Mouse (Mus musculus) stomach, embryonic 14.5 days (tissue): ENCODE data around the gene Dab1. TPM values are rescaled to one million over a fixed set of nuclear protein-coding genes. Genes with fewer than 3 reads are reported as not detected.

Experiments used
- ATAC-seq: fragments of 200-750 bp; cut with Nextera tagmentation; 2 replicates; pipeline ENCODE4 v1.8.0; 2017; ENCODE audit warnings: low read depth, moderate TSS enrichment; ENCODE audit not compliant: insufficient number of reproducible peaks, insufficient read depth, low FRiP score
- H3K27ac ChIP-seq: fragments of 300-500 bp; sonication (generic); 2 replicates; pipeline ENCODE4 v1.5.1; 2014; ENCODE audit warnings: mild to moderate bottlenecking, low read length, moderate library complexity, mixed read lengths
- H3K27me3 ChIP-seq: fragments of 300-500 bp; sonication (generic); 2 replicates; pipeline ENCODE4 v1.6.1; 2014; ENCODE audit warnings: low read length, control low read depth, mixed read lengths; ENCODE audit not compliant: control insufficient read depth, insufficient read depth
- H3K36me3 ChIP-seq: fragments of 300-500 bp; sonication (generic); 2 replicates; pipeline ENCODE4 v1.6.1; 2014; ENCODE audit warnings: mild to moderate bottlenecking, control low read depth, low read length, moderate library complexity, mixed read lengths; ENCODE audit not compliant: control insufficient read depth, insufficient read depth
- H3K4me1 ChIP-seq: fragments of 300-500 bp; sonication (generic); 2 replicates; pipeline ENCODE4 v1.6.1; 2014; ENCODE audit warnings: low read length, control low read depth, mixed read lengths; ENCODE audit not compliant: control insufficient read depth, insufficient read depth
- H3K4me2 ChIP-seq: fragments of 300-500 bp; sonication (generic); replicated peaks from 2 replicates; pipeline ENCODE4 v1.6.1; 2014; ENCODE audit warnings: low read depth, low read length, control low read depth
- H3K4me3 ChIP-seq: fragments of 300-500 bp; sonication (generic); 2 replicates; pipeline ENCODE4 v1.5.1; 2014; ENCODE audit warnings: low read depth, low read length, control low read depth
- H3K9ac ChIP-seq: fragments of 300-500 bp; sonication (generic); replicated peaks from 2 replicates; pipeline ENCODE4 v1.6.1; 2014; ENCODE audit warnings: low read depth, mild to moderate bottlenecking, control low read depth, low read length, moderate library complexity, mixed read lengths
- H3K9me3 ChIP-seq: fragments of 300-500 bp; sonication (generic); 2 replicates; pipeline ENCODE4 v1.6.1; 2016; ENCODE audit warnings: low read depth, low read length, control low read depth; ENCODE audit not compliant: control insufficient read depth
- WGBS: fragments of 180-500 bp; shearing (Covaris S2); extraction: QIAGEN DNeasy Blood & Tissue Kit; methylation state at CpG from one replicate; pipeline ENCODE4 v1.1.7; 2014; 5-methylcytosine and 5-hydroxymethylcytosine counted together
- polyA plus RNA-seq: library from polyadenylated mRNA; unstranded; fragments of >200 nt; fragmentation: Nextera tagmentation; extraction: Ambion mirVana; gene quantifications from 2 replicates; pipeline ENCODE4 v1.2.1, GENCODE M21; 2014

Gene Dab1
- polyA plus RNA-seq, 1 experiment from 2014 or later = 8.5 TPM

DNA sequence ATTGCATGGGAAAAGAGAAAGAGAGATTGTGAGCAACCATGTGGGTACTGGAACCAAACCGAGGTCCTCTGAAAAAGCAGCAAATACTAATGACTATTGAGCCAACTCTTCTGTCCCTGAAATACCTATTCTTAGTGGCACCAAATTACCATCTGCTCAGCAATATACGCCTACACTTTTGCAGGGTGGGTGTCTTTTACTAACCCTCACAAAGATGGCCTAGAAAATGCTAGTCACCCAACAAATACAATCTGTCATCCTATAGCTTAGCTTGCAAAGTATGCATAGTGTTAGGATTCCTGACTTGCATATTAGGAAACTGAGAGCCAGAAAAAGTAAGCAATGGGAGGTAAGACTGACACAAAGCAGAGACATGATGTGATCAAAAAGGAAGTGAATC, 719.2 kb downstream of the Dab1 start:
- no peak overlapping the region for H3K4me2 ChIP-seq
- H3K9ac ChIP-seq = no peak overlapping the region
- H3K36me3 ChIP-seq = no peaks in the 10 kb centered on the region
- ATAC-seq = no peak
- H3K4me1 ChIP-seq = no peaks in the 10 kb centered on the region
- no peak overlapping the region for H3K27ac ChIP-seq
- 92% methylated on average over 2 of the region's 2 CpGs for WGBS
- no peaks in the 10 kb centered on the region for H3K9me3 ChIP-seq
- H3K4me3 ChIP-seq = no peak overlapping the region
- no peaks in the 10 kb centered on the region for H3K27me3 ChIP-seq

DNA sequence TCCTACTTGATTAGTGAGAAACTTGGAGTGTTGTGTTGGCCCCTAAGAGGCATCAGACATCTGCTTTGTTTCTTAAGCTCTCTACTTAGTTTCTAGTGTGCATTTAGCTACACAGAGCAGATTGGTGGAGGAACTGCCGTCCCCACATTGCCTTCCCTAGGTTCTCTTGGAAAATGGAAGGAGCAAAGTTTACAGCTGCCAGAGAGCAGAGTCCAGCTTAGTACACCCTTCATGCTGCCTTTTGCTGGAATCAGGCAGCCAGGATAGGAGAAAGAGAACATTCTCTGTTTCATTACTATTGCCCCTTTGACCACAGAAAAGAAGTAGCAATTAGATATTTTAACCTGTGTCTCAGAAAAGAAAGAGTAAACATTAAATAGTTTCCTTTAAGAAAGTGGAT, 742.2 kb downstream of the Dab1 start:
- no peak for ATAC-seq
- Histone ChIP-seq H3K9me3 (no peaks in the 10 kb centered on the region), H3K36me3 (no peaks in the 10 kb centered on the region), H3K9ac (no peak overlapping the region), H3K4me1 (no peaks in the 10 kb centered on the region), H3K4me3 (no peak overlapping the region), H3K27ac (no peak overlapping the region), H3K4me2 (no peak overlapping the region), H3K27me3 (peaks cover 13% of the 10 kb centered on the region)
- 61% methylated on average over 1 of the region's 1 CpGs for WGBS

DNA sequence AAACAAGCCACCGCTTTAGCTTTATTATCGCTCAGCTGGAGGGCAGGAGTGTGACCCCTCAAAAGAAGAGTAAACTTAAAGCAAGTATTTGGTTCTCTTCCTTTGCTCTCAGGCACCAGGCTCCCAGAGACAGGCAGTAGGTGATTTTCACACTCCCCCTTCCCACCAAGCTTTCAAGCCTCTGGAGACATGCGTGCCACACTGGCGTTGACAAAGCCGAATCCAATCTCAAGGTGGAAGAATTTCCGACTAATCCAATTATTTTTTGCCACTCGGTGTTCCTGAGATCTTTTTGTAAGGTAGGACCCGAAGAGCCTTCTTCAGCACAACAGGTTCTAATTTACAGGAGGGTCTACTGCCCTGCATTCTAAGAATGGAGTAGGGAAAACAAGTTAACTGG, 747.3 kb downstream of the Dab1 start:
- peaks cover 25% of the 10 kb centered on the region for H3K27me3 ChIP-seq

DNA sequence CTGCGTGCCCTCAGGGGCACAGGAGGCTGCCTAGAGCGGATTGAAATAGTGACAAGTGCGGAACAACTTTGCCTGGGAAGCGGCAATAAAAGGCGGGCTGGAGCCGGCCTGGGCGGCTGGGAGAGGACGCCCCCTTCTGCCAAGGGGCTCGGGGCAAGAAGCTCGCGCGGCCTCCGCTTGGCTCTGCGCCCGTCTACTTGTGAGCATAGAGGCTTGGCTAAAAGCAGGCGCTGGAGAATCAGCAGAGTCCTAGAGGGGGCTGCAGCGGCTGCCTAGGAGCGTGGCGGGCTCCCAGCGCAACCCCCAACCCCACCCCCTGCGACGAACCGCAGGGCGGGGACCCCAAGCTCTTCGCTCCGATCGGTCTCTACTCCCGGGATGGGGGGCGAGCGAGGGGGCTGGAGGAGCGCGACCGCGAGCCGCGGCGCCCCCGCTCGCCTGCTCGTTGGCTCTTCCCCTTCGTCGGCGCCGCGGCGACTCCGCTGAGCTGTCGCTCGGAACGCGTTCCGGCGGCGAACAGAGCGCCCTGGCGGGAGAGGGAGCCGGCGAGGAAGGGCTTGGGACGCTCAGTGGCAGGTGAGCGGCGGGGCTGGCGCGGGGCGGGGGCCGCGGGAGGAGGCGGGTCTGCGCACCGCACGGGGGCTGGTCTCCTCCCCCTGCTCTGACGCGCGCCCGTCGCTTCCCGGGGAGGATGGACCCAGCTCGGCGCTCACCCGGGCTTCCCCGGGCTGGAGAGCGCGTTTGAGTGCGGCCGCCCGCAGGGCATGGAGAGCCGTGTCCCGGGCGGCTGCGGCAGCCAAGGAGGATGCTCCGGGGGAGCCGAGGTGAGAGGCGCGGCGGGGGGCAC, 748.0 kb downstream of the Dab1 start:
- 1% methylated on average over 65 of the region's 94 CpGs for WGBS
- H3K4me3 ChIP-seq = peak overlapping the region; percentile 61

More for the DNA sequence above, 747.3 kb downstream of the Dab1 start:
- no peaks in the 10 kb centered on the region for H3K9me3 ChIP-seq
- no peaks in the 10 kb centered on the region for H3K36me3 ChIP-seq
- H3K4me1 ChIP-seq = 0 out of 2 replicates have a peak, but pooled peaks cover 3% of the 10 kb centered on the region
- H3K9ac ChIP-seq = no peak overlapping the region
- no peak for ATAC-seq
- 14% methylated on average over 8 of the region's 8 CpGs for WGBS
- peak overlapping the region; percentile 93 for H3K4me2 ChIP-seq
- H3K27ac ChIP-seq = no peak overlapping the region
- H3K4me3 ChIP-seq = peak overlapping the region; percentile 61; the same call in 1 of the 2 replicates

DNA sequence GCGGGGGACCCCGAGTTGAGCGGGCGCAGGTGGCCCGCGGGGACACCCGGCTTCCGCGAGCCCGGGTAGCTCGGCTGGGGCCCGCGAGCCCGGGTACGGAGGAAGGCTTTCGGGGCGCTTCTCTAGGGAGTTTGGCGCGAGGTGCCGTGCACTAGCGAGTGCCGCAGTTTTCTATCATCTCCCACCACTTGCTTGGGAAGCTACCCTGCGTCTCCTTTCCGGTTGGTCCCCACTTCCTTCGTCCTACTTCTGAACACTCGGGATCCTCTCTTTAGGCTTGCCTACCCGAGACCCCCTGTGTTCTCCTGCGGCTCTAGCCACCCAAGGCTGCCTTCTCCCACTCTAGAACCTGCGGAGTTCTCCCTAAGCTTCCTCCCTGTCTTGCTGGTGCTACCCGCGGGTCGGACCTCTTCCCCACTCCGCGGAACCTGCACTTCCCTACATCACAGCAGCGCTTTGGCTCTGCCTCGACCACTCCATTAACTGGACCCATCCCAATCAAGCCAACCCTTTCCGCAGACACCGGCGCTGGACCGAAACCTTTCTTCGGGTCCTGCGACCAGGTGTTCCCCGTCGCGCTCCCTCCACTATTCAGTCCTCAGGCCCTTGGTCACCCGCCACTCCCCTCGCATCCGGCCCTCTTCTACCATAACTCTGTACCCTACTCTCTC, 748.7 kb downstream of the Dab1 start:
- under 1% methylated on average over 48 of the region's 48 CpGs for WGBS
- Histone ChIP-seq H3K9me3 (no peaks in the 10 kb centered on the region), H3K27ac (no peak overlapping the region), H3K4me2 (peak overlapping the region; percentile 93), H3K27me3 (peaks cover 25% of the 10 kb centered on the region), H3K4me3 (peak overlapping the region; percentile 61), H3K4me1 (0 out of 2 replicates have a peak, but pooled peaks cover 3% of the 10 kb centered on the region), H3K36me3 (no peaks in the 10 kb centered on the region), H3K9ac (peak overlapping the region; percentile 30)
- ATAC-seq = peak; percentile 42

More for the DNA sequence above, 748.0 kb downstream of the Dab1 start:
- Histone ChIP-seq H3K27ac (no peak overlapping the region), H3K9me3 (no peaks in the 10 kb centered on the region), H3K27me3 (peaks cover 25% of the 10 kb centered on the region), H3K9ac (peak overlapping the region; percentile 30), H3K4me2 (peak overlapping the region; percentile 93), H3K36me3 (no peaks in the 10 kb centered on the region), H3K4me1 (0 out of 2 replicates have a peak, but pooled peaks cover 3% of the 10 kb centered on the region)
- ATAC-seq = peak; percentile 86

DNA sequence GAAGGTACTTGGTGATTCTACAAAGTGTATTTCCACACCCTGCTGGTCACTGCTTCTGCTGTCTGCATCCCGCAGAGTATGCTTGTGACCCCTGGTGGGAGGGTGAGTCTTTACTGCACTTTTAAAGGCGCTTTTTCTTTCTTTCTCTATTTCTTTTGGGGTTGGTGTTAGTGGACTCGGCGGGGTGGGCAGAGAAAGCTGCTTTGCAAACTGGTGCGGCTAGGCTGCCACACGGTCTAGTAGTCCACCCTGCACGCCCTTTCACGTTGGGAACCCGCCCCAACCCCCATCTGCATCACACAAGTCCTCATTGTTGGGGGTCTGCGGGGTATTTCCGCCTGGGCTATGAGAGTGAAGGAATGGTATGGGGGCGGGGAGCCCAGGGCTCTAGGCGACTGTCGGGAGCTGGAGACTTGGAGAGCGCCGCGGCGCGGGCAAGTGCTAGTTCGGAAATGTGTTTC, 749.4 kb downstream of the Dab1 start:
- WGBS = 1% methylated on average over 20 of the region's 20 CpGs
- no peak overlapping the region for H3K9ac ChIP-seq
- peaks cover 25% of the 10 kb centered on the region for H3K27me3 ChIP-seq
- H3K4me2 ChIP-seq = peak overlapping the region; percentile 93
- no peaks in the 10 kb centered on the region for H3K9me3 ChIP-seq
- no peaks in the 10 kb centered on the region for H3K36me3 ChIP-seq
- H3K4me3 ChIP-seq = peak overlapping the region; percentile 61
- no peak for ATAC-seq
- H3K27ac ChIP-seq = no peak overlapping the region
- 0 out of 2 replicates have a peak, but pooled peaks cover 3% of the 10 kb centered on the region for H3K4me1 ChIP-seq

DNA sequence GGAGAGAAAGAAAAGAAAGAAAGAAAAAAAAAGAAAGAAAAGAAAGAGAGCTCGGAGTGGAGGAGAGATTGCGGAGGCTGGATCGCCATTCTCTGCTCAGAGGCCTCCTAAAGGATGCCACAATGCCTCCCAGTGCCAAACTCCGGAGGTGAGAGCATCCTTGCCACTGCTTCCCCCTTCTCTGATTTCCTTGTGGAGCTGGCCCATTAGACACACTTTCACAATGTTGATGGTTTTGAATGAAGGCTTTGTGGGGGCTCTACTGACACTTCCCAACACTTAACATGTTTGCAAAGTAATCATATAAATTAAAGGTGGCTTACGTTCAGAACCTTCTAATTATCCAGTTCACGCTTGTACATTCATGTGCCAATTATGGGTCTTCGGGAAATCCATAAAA, 749.9 kb downstream of the Dab1 start:
- Histone ChIP-seq H3K4me3 (peak overlapping the region; percentile 61), H3K9ac (no peak overlapping the region), H3K36me3 (no peaks in the 10 kb centered on the region), H3K9me3 (no peaks in the 10 kb centered on the region), H3K4me1 (0 out of 2 replicates have a peak, but pooled peaks cover 3% of the 10 kb centered on the region), H3K4me2 (peak overlapping the region; percentile 93), H3K27ac (no peak overlapping the region), H3K27me3 (peaks cover 25% of the 10 kb centered on the region)
- ATAC-seq = no peak
- 17% methylated on average over 7 of the region's 7 CpGs for WGBS

DNA sequence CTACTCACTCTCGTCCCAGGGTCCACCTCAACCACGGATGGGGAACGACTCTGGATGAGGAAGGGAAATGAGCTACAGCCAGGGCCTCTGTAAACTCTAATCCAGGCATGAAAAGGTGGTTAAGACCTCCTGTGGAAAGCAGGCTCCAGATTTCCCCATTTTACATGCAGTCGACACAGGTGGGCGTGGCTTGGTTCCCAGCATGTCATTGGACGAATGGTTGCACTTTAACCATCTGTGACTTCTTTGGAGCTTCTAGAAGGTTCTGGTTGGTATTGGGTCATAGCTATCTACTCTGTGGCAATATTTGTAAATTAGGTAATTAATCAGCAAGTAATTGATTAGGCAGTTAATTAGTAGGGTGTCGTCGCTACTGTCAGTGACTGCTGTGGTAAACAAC, 752.0 kb downstream of the Dab1 start:
- Histone ChIP-seq H3K27me3 (peaks cover 14% of the 10 kb centered on the region; the same call in 1 of the 2 replicates), H3K27ac (no peak overlapping the region), H3K4me3 (no peak overlapping the region), H3K4me2 (no peak overlapping the region), H3K36me3 (no peaks in the 10 kb centered on the region), H3K4me1 (0 out of 2 replicates have a peak, but pooled peaks cover 3% of the 10 kb centered on the region), H3K9me3 (no peaks in the 10 kb centered on the region), H3K9ac (no peak overlapping the region)
- WGBS = 71% methylated on average over 8 of the region's 8 CpGs
- no peak for ATAC-seq
